Mouse (Mus musculus): ENCODE results near the gene Chil1. TPM values are rescaled to one million over a fixed set of nuclear protein-coding genes. Genes with fewer than 3 reads are reported as not detected.

Gene Chil1
- total RNA-seq, 2 experiments from 2014 or later = 9.1 to 11.6 TPM

- intact Hi-C loops (cut with DNase I) = no loop called here
- DNase-seq (ENCODE audit: low spot score in 2 of 2) = no peak
Measured at GRCm38 (mm10) chr1:134168567-134168966, 13.4 kb upstream of the Chil1 start.

DNA sequence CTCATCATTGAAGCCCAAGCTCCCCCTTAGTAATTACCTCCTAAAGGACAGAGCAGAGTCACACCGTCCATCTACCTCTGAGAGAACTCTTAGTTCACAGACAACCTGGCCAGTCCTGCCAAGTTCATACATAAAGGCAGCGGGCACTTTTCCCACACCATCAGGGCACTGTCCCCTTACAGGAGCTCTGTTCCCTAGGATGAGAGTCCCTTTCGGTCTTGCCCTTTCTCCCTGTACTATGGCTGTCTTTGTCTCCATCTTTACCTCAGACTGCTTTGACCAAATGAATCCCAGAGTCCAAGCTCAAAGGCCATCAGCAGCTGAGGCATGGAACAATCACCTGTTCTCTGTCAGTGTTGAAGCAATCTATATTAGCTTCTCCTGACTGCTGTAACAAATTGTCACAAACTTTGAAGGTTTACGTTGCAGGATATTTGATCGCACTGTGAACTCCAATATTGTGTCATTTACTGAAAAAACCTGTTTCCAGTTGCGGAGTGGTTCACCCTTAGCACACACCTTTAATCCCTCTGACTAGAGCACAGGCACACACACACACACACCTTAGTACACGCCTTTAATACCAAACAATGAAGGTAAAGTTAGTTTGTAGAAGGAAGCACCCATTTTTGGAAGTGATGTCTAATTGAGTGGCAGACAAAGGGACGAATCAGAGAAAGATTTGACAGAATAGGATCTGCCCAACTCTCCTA is 12.8 kb upstream of the Chil1 start:
- no peak for DNase-seq (ENCODE audit: low spot score in 2 of 2)
- intact Hi-C loops (cut with DNase I) = no loop called here

- intact Hi-C loops (cut with DNase I) = no loop called here
Measured at GRCm38 (mm10) chr1:134173081-134173480, 8.9 kb upstream of the Chil1 start.

GRCm38 (mm10) chr1:134177976-134178375 is 4.0 kb upstream of the Chil1 start:
- intact Hi-C loops (cut with DNase I) = no loop called here

More at GRCm38 (mm10) chr1:134173081-134173480, 8.9 kb upstream of the Chil1 start:
- no peak for DNase-seq (ENCODE audit: low spot score in 2 of 2)

GRCm38 (mm10) chr1:134184089-134184488 is 2.1 kb downstream of the Chil1 start:
- no peak for DNase-seq (ENCODE audit: low spot score in 2 of 2)
- intact Hi-C loops (cut with DNase I) = no loop called here

More at GRCm38 (mm10) chr1:134177976-134178375, 4.0 kb upstream of the Chil1 start:
- DNase-seq (ENCODE audit: low spot score in 2 of 2) = no peak

DNA sequence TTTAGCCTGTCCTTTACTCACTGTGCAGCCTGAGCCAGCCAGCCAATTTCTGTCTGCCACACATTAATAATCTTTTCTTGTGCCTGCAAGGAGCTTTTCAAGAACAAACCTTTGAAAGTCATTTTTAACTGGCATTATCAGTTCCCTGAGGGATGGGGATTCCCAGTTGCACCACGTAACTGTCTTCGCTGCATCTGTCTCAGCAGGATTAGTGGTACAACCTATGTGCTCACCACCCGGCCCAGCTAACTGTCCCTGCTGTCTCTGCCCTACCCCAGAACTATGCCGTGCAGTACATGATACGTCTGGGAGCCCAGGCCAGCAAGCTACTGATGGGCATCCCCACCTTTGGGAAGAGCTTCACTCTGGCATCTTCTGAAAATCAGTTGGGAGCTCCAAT is 6.2 kb downstream of the Chil1 start:
- DNase-seq (ENCODE audit: low spot score in 2 of 2) = no peak
- intact Hi-C loops (cut with DNase I) = no loop called here

DNA sequence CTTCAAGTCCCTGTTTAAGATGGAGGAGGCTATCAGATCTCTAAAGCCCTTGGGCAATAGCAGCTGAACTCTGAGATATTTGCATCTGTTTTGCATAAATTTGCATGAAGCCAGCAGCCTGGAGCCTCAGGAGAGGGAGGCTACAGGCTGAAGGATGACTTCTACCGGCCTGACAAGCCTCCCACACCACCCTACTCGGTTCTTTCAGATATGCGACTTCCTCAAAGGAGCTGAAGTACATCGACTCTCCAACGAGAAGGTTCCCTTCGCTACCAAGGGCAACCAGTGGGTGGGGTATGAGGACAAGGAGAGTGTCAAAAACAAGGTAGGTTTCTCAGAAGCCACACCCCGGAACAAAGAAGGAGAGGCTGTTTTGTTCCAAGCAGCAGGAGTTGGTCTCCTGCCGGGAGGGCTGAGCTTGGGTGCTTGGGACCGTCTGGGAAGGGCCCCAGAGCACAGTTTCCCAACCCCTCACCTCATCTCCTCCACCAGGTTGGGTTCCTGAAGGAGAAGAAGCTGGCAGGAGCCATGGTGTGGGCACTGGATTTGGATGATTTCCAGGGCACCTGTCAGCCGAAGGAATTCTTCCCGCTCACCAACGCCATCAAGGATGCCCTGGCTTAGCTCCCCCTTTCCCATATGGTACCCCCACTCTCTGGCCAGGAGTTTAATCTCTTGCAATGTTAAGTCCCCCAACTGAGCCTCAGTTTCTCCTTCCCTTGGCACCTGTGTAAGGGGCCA is 7.2 kb downstream of the Chil1 start:
- intact Hi-C loops (cut with DNase I) = no loop called here
- DNase-seq (ENCODE audit: low spot score in 2 of 2) = peak in 1 of 2 experiments; percentile 59

DNA sequence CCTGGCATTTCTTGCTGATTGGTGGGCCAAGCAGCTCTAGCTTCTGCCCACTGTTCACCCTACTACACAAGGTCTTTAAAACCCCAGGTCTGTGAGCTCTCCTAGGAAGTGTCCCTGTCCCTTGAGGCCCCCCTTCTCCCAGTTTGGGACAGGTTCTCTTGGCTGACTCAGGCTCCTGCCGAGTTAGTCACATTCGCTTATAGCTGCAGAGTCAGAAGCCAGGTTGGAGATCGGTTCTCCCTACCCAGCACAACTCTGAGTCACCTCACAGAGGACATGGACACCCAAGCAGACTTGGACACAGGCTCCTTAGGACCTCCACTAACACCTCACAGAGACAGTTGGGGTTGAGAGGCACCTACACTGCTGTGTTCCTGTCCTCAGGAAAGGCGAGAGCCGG is 9.2 kb downstream of the Chil1 start:
- no peak for DNase-seq (ENCODE audit: low spot score in 2 of 2)
- intact Hi-C loops (cut with DNase I) = no loop called here

DNA sequence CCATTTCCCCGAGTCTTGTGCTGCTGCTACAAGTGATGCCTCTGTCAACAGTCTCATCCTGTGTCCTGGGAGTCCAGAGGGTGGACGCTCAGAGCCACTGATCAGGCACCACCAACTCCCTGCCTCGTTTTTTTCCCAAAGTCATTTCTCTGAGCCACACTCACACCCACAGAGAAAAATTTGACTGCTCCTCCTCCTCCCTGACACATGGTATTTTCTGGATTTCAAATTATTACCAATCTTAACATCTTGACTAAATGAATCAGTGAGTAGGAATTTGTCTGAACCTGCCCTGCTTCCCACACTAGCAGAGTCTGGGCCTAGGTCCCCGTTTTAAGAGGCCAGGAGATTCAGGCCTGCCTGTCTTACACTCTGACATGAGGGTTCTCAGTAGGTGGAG is 10.0 kb downstream of the Chil1 start:
- intact Hi-C loops (cut with DNase I) = no loop called here
- peak in 1 of 2 experiments; percentile 39 for DNase-seq (ENCODE audit: low spot score in 2 of 2)

DNA sequence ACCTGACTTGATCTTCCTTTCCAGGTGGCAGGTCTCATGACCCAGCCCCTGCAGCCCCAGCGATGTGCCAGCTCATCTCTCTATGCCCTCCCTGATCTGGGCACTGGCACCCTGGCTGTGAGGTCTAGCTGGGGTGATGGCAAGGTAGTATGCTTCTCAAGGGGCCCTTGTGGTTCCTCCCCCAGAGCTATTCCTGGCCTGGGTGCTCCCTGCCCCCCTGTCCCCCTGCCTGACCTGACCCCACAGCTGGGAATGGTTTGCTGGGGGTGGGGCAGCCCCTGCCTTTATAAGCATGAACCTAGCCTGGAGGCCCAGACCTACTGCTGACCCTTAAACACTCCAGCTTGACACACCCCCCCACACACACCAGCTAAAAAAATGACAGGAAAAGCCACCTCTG is 11.2 kb downstream of the Chil1 start, which contains the start of gene Mybph:
TSS of gene Mybph (plus strand) at position 323 of the 400 bp plus-strand sequence.
- no peak for DNase-seq (ENCODE audit: low spot score in 2 of 2)
- intact Hi-C loops (cut with DNase I) = no loop called here

- no peak for DNase-seq (ENCODE audit: low spot score in 2 of 2)
- intact Hi-C loops (cut with DNase I) = no loop called here
Measured at GRCm38 (mm10) chr1:134193674-134194197, 11.8 kb downstream of the Chil1 start.

DNA sequence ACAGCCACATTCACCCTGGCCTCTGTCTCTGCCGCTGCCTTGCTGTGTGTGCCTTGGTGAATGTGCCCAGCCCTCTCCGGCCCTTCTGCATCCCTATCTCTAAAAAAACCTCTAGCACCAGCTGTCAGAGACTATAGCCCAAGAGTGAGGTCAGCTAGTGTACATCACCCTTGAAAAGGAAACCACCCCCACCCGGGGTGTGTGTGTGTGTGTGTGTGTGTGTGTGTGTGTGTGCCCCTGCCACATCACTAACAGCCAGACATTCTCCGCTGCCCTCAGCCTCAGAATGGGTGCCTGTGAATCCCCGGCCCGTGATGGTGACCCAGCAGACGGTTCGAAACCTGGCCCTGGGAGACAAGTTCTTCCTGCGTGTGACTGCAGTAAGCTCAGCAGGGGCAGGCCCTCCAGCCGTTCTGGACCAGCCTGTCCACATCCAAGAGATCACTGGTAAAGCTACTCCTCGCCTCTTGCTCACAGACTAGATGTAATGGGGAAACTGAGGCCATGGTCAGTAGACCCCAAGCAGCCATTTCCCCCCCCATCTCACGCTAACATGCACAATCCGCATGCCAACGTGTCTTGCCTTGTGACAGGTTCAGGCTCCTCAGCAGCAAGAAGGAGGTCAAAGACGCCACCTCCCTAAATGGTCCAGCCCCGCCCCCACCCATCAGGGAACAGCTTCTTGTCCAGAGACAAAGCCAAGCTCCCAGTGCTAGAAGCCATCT is 12.5 kb downstream of the Chil1 start:
- DNase-seq (ENCODE audit: low spot score in 2 of 2) = no peak
- intact Hi-C loops (cut with DNase I) = loop anchor here (5.0 kb wide), 1 partner anchor 138 kb away; the partner anchor contains the start of gene Ppfia4

- intact Hi-C loops (cut with DNase I) = loop anchor here (5.0 kb wide), 1 partner anchor 137 kb away; the partner anchor contains the start of gene Ppfia4
- DNase-seq (ENCODE audit: low spot score in 2 of 2) = no peak
Measured at GRCm38 (mm10) chr1:134195117-134195516, 13.1 kb downstream of the Chil1 start.

- peak in 1 of 2 experiments; percentile 73 for DNase-seq (ENCODE audit: low spot score in 2 of 2)
- intact Hi-C loops (cut with DNase I) = loop anchor here (5.0 kb wide), 1 partner anchor 137 kb away; the partner anchor contains the start of gene Ppfia4
Measured at GRCm38 (mm10) chr1:134195571-134195970, 13.6 kb downstream of the Chil1 start.

DNA sequence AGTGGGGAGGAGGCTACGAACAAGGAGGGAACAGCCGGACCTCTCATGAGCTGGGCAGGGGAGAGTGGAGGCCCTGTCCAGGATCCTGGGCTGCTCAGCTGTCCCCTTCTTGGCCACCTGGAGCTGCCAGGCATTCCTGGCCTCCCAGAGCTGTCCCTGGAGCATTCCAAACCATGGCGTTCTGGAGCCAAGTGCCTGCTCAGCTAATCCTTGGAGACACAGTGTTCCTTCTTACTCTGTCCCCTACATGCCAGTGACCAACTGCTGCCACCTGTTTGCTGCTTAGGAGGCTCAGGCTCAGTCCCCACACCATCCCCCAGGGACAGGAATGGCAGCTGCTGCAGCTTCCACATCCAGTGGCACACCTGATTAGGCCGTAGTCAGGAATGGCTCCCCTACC is 14.0 kb downstream of the Chil1 start:
- intact Hi-C loops (cut with DNase I) = loop anchor here (2.0 to 5.0 kb wide), 3 partner anchors 45 to 136 kb away; partner anchors contain the start of gene Ppfia4
- DNase-seq (ENCODE audit: low spot score in 2 of 2) = peak in 1 of 2 experiments; percentile 50

DNA sequence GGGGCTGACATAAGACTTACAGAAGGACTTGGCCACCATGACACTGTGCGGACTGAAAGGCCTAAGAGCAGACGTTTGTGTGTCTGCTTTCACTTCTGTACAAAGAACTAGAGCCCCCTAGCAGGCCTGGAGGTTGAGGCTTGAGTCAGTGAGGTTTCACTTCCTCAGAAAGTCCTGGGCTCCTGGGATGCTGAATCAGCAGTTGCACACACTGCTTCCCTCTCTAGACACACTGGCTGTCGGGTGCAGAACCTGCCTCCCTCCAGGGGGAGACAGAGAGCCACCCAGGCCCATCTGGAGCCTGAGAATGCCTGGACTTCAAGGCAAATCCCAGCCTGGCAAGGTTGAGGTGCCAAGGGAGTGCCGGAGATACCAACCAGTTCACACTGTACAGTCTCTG is 14.4 kb downstream of the Chil1 start:
- peak; percentile 81 to 87 for DNase-seq (ENCODE audit: low spot score in 2 of 2)
- intact Hi-C loops (cut with DNase I) = loop anchor here (2.0 to 5.0 kb wide), 3 partner anchors 46 to 136 kb away; partner anchors contain the start of gene Ppfia4

DNA sequence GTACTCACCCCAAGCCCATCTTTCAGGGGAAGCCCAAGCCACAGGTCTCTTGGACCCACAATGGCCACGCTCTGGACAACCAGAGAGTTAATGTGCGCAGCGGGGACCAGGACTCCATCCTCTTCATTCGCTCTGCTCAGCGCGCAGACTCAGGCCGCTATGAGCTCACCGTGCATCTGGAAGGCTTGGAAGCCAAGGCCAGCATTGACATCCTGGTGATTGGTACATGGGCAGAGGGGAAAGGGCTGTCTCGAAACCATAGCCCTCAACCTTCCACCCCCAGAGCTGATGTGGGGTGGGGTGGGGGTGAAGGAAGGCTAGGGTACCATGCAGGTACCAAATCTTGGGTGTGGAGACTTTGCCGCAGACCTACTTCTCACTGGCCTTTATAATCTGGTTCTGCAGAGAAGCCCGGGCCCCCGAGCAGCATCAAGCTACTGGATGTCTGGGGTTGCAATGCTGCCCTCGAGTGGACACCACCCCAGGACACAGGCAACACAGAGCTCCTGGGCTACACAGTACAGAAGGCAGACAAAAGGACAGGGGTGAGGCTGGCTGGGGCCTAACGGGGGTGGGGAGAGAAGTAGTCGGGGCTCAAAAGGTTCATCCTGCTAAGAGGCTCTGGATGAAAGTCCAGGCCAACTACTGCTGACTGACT is 15.5 kb downstream of the Chil1 start:
- intact Hi-C loops (cut with DNase I) = loop anchor here (2.0 to 5.0 kb wide), 3 partner anchors 47 to 135 kb away; partner anchors contain the start of gene Ppfia4
- DNase-seq (ENCODE audit: low spot score in 2 of 2) = no peak

DNA sequence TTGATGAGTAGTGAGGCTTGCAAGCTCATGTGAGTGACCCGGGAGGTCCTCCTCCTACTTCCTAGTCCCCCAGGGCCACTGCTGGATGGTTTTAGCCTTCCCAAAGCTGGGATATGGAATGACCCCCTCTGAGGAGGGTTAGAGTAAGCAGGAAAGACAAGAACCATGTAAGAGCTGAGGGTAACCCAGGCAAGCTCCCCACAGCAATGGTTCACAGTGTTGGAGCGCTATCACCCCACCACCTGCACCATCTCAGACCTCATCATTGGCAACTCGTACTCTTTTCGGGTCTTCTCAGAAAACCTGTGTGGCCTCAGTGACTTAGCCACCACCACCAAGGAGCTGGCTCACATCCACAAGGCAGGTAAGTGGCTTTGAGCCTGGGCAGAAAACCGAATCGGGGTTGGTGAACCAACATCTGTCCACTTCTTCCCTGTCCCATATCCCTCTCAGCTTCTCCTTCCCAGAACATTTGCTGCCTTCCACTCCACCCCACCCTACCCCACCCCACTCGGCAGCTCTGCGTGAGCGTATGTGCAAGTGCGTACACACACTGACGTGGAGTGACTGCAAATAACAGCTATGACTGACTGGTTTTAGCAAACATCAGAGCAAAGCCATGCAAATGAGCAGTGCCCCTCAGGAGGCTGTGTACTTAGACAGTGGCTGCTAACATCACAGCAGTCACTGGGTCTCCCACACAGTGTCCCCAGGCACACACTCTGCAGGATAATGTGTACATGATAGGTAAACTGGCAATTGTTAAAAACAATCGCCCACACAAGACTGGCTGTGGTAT is 16.4 kb downstream of the Chil1 start:
- intact Hi-C loops (cut with DNase I) = loop anchor here (5.0 kb wide), 1 partner anchor 134 kb away; the partner anchor contains the start of gene Ppfia4
- DNase-seq (ENCODE audit: low spot score in 2 of 2) = peak in 1 of 2 experiments; percentile 71
